Mouse (Mus musculus) liver, embryonic 13.5 days (tissue): ENCODE data around the gene Abca2. TPM values are rescaled to one million over a fixed set of nuclear protein-coding genes. Genes with fewer than 3 reads are reported as not detected.

Source experiments
- ATAC-seq: fragments of 200-750 bp; cut with Nextera tagmentation; 2 replicates; pipeline ENCODE4 v1.8.0; 2017; ENCODE audit warnings: low read depth, mild to moderate bottlenecking, moderate number of reproducible peaks, moderate library complexity
- DNase-seq: peaks from one replicate; pipeline ENCODE4 v3.0.0; 2022
- H3K27ac ChIP-seq: fragments of 300-500 bp; sonication (generic); 2 replicates; pipeline ENCODE4 v1.5.1; 2015; ENCODE audit warnings: moderate library complexity, mild to moderate bottlenecking, inconsistent platforms
- H3K27me3 ChIP-seq: fragments of 300-500 bp; sonication (generic); 2 replicates; pipeline ENCODE4 v1.6.1; 2015; ENCODE audit warnings: mild to moderate bottlenecking, inconsistent platforms
- H3K36me3 ChIP-seq: fragments of 300-500 bp; sonication (generic); 2 replicates; pipeline ENCODE4 v1.6.1; 2015; ENCODE audit warnings: mild to moderate bottlenecking, inconsistent platforms
- H3K4me1 ChIP-seq: fragments of 300-500 bp; sonication (generic); replicated peaks from 2 replicates; pipeline ENCODE4 v1.6.1; 2015; ENCODE audit warnings: inconsistent platforms
- H3K4me2 ChIP-seq: fragments of 300-500 bp; sonication (generic); 2 replicates; pipeline ENCODE4 v1.6.1; 2015; ENCODE audit warnings: inconsistent platforms, mild to moderate bottlenecking, moderate library complexity
- H3K4me3 ChIP-seq: fragments of 300-500 bp; sonication (generic); replicated peaks from 2 replicates; pipeline ENCODE4 v1.5.1; 2015; ENCODE audit warnings: mild to moderate bottlenecking, inconsistent platforms
- H3K9ac ChIP-seq: fragments of 300-500 bp; sonication (generic); 2 replicates; pipeline ENCODE4 v1.6.1; 2015; ENCODE audit warnings: mild to moderate bottlenecking, inconsistent platforms
- H3K9me3 ChIP-seq: fragments of 300-500 bp; sonication (generic); replicated peaks from 2 replicates; pipeline ENCODE4 v1.6.1; 2016; ENCODE audit warnings: inconsistent platforms
- whole genome bisulfite sequencing: fragments of 180-500 bp; shearing (Covaris S2); methylation state at CpG from one replicate; pipeline ENCODE4 v1.1.7; 2015; ENCODE audit not compliant: insufficient replicate concordance; 5-methylcytosine and 5-hydroxymethylcytosine counted together
- polyA plus RNA-seq: library from polyadenylated mRNA; unstranded; fragments of >200 nt; fragmentation: Nextera tagmentation; extraction: Ambion mirVana; gene quantifications from 2 replicates; pipeline ENCODE4 v1.2.1, GENCODE M21; 2015

The Abca2 gene
- polyA plus RNA-seq, 1 experiment from 2014 or later, result 1.4 TPM

- Histone ChIP-seq H3K9me3 (no peaks in the 10 kb centered on the region), H3K4me3 (no peak overlapping the region), H3K4me1 (no peaks in the 10 kb centered on the region), H3K9ac (no peak overlapping the region), H3K36me3 (peaks cover 15% of the 10 kb centered on the region; the same call in 1 of the 2 replicates), H3K27ac (no peak overlapping the region), H3K27me3 (no peaks in the 10 kb centered on the region), H3K4me2 (no peak overlapping the region)
- no peak for DNase-seq
- 83% methylated on average over 14 of the region's 14 CpGs for WGBS
- no peak for ATAC-seq
Observed at GRCm38 (mm10) chr2:25442682-25443081, 14.2 kb downstream of the Abca2 start.

DNA sequence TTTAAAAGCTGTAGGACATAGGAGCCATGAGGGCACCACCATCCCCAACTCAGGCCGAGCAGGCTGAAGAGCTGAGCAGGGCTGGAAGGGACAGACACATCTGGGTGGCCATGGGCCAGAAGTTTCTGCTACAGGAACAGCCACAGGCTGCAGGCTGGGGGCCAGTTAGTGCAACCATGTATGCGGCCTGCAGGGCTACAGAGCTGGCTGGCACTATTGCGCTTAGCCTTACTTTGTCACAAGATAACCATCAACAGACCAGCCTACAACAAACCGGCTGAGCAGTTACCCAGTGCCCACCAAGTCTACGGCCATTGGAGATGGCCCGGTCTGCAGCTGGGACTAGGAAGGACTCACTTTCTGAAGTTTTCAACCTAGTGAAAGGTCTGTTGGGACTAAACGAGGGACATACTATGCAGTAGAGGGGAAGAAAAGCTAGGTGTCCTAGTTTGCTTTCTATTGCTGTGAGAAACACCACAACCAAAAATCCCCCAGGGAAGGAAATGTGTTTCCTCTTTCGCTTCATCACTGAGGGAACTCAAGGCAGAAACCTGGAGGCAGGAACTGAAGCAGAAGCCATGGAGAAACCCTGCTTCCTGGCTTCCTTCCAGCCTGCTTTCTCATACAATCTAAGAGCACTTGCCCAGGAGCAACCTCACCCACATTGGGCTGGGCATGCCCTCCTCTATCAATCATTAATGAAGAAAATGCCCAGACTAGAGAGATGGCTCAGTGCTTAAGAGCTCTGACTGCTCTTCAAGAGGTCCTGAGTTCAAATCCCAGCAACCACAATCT lies 22.5 kb downstream of the Abca2 start:
- 51% methylated on average over 8 of the region's 8 CpGs for WGBS

GRCm38 (mm10) chr2:25452951-25453350 lies 24.4 kb downstream of the Abca2 start:
- no peaks in the 10 kb centered on the region for H3K9me3 ChIP-seq
- no peak overlapping the region for H3K4me2 ChIP-seq
- ATAC-seq, result no peak
- H3K27me3 ChIP-seq, result no peaks in the 10 kb centered on the region
- whole genome bisulfite sequencing, result 32% methylated on average over 1 of the region's 1 CpGs
- no peak overlapping the region for H3K27ac ChIP-seq
- H3K4me1 ChIP-seq, result peaks cover 12% of the 10 kb centered on the region
- H3K9ac ChIP-seq, result no peak overlapping the region
- no peak overlapping the region for H3K4me3 ChIP-seq
- H3K36me3 ChIP-seq, result no peaks in the 10 kb centered on the region; the same call in 1 of the 2 replicates
- DNase-seq, result no peak

More for the DNA sequence above, 22.5 kb downstream of the Abca2 start:
- Histone ChIP-seq H3K9ac (no peak overlapping the region), H3K9me3 (no peaks in the 10 kb centered on the region), H3K4me3 (no peak overlapping the region), H3K36me3 (0 out of 2 replicates have a peak, but pooled peaks cover 5% of the 10 kb centered on the region), H3K4me1 (peaks cover under 1% of the 10 kb centered on the region; the same call in 1 of the 2 replicates), H3K27ac (no peak overlapping the region), H3K27me3 (no peaks in the 10 kb centered on the region), H3K4me2 (no peak overlapping the region)
- DNase-seq (no peak), ATAC-seq (no peak)

DNA sequence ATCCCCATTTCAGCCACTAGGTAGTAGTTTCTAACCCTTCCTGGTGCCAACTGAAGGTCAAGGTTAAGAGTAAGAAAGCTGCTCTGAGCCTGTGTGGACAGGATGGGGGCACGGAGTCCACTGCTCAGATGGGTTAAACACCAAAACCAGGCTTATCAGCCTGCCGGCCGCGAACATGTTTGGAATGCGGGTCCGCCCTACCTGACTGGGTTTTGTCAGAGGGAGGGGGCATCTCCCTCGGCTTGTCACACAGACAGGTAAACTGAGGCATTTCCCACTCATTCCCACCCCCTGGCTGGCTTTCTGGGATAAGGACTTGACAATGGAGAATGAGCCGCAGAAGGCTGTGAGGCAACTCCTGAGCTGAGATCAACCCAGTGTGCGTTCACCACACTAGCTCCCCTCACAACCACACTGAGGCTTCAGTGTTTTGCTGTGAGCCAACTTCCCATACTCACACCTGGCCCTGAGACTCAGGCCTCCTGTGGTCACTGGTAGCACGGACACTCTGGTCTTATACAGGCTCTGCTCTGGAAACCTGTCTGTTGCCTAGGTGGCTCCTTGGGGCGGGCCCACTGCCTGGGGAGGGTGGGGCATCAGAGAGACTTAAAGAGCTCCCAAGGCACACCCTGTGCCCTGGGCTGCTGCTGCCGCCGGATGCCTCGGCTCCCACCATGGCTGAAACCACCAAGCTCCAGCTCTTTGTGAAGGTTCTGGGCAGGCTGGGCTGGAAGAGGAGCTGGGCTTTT lies 27.9 kb downstream of the Abca2 start, which contains the start of gene Clic3:
TSS of gene Clic3 (plus strand) at position 634 of the 749 bp plus-strand sequence.
- no peak within 1 kb of the TSS for H3K27ac ChIP-seq
- no peaks in the 10 kb centered on the region for H3K9me3 ChIP-seq
- H3K9ac ChIP-seq, result no peak within 1 kb of the TSS
- peaks cover 35% of the 10 kb centered on the region for H3K4me1 ChIP-seq
- H3K27me3 ChIP-seq, result no peaks in the 10 kb centered on the region
- H3K4me3 ChIP-seq, result no peak within 1 kb of the TSS
- peaks cover 5% of the 10 kb centered on the region for H3K36me3 ChIP-seq
- DNase-seq (no peak), ATAC-seq (no peak)
- no peak within 1 kb of the TSS for H3K4me2 ChIP-seq
- WGBS, result 54% methylated on average over 14 of the region's 14 CpGs

GRCm38 (mm10) chr2:25457022-25457896 lies 28.8 kb downstream of the Abca2 start:
- no peak for DNase-seq
- WGBS, result 73% methylated on average over 9 of the region's 9 CpGs
- Histone ChIP-seq H3K4me3 (no peak overlapping the region), H3K4me1 (peaks cover 40% of the 10 kb centered on the region), H3K27me3 (no peaks in the 10 kb centered on the region), H3K4me2 (no peak overlapping the region), H3K36me3 (peaks cover 5% of the 10 kb centered on the region), H3K9ac (no peak overlapping the region), H3K9me3 (no peaks in the 10 kb centered on the region), H3K27ac (no peak overlapping the region)
- ATAC-seq, result no peak

- Histone ChIP-seq H3K4me1 (peaks cover 40% of the 10 kb centered on the region), H3K9me3 (no peaks in the 10 kb centered on the region), H3K36me3 (peaks cover 5% of the 10 kb centered on the region), H3K4me3 (no peak overlapping the region), H3K4me2 (no peak overlapping the region), H3K27me3 (no peaks in the 10 kb centered on the region), H3K27ac (no peak overlapping the region), H3K9ac (no peak overlapping the region)
- DNase-seq, result no peak
- 75% methylated on average over 5 of the region's 5 CpGs for WGBS
- no peak for ATAC-seq
Observed at GRCm38 (mm10) chr2:25458911-25459310, 30.4 kb downstream of the Abca2 start.

- peaks cover 45% of the 10 kb centered on the region for H3K4me1 ChIP-seq
- ATAC-seq (no peak), DNase-seq (no peak)
- H3K36me3 ChIP-seq, result peaks cover 5% of the 10 kb centered on the region
- H3K9me3 ChIP-seq, result no peaks in the 10 kb centered on the region
- peak overlapping the region; percentile 85 for H3K9ac ChIP-seq
- no peaks in the 10 kb centered on the region for H3K27me3 ChIP-seq
- H3K4me3 ChIP-seq, result peak overlapping the region; percentile 78
- peak overlapping the region; percentile 96 for H3K4me2 ChIP-seq
- WGBS, result 39% methylated on average over 5 of the region's 5 CpGs
- H3K27ac ChIP-seq, result peak overlapping the region; percentile 89
Observed at GRCm38 (mm10) chr2:25460135-25460534, 31.6 kb downstream of the Abca2 start.

GRCm38 (mm10) chr2:25460551-25461309 lies 32.2 kb downstream of the Abca2 start, which contains the start of gene Paxx:
TSS of gene Paxx (minus strand) at chr2:25461094.
- H3K9me3 ChIP-seq, result no peaks in the 10 kb centered on the region
- under 1% methylated on average over 48 of the region's 48 CpGs for WGBS

DNA sequence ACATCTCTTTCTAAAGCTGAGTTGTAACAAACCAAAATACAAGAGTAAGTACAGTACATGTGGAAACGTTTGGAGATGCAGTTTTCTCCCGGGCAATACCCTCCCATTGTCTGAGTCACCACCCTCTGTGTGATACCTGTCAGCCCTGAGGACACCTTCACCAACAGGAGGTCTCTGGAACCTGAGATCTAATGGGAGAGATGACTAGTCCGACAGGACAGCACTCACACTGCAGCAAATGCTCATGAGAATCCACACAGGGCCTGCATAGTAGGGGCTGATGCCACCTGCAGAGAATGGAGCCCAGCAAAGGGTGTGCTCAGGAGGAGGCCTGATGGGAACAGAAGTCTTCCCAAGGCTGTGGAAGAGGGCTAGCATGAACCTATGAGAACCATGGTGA lies 32.9 kb downstream of the Abca2 start:
- H3K36me3 ChIP-seq, result peaks cover 5% of the 10 kb centered on the region
- H3K9ac ChIP-seq, result peak overlapping the region; percentile 28; the same call in 1 of the 2 replicates

More at GRCm38 (mm10) chr2:25460551-25461309, 32.2 kb downstream of the Abca2 start, which contains the start of gene Paxx:
- Histone ChIP-seq H3K36me3 (peaks cover 5% of the 10 kb centered on the region), H3K27me3 (no peaks in the 10 kb centered on the region), H3K4me3 (peak within 1 kb of the TSS; percentile 78), H3K9ac (peak within 1 kb of the TSS; percentile 85), H3K4me2 (peak within 1 kb of the TSS; percentile 96), H3K4me1 (peaks cover 51% of the 10 kb centered on the region), H3K27ac (peak within 1 kb of the TSS; percentile 89)
- DNase-seq (peak; percentile 88), ATAC-seq (peak; percentile 88)

DNA sequence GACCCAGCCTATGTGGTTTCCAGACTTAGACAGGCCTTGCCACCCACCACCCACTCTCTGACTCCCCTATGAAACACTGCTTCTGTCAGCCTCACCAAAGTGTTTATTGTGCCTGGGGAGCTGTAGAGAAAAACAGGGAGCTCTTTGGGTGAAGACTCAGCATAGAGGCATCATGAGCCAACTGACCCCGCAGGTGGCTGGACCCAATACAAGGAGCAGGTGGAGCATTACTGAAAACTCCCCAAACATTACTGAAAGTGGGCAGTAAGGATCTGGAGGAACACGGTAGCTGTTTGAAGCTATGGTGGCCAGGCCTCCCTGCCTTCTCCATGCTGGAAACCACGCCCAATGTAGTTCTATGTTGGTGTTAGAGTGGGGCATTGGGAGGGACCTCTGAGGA lies 35.1 kb downstream of the Abca2 start:
- no peaks in the 10 kb centered on the region for H3K36me3 ChIP-seq
- H3K4me1 ChIP-seq, result peaks cover 42% of the 10 kb centered on the region
- no peak overlapping the region for H3K27ac ChIP-seq
- H3K9me3 ChIP-seq, result no peaks in the 10 kb centered on the region
- no peak overlapping the region for H3K9ac ChIP-seq
- ATAC-seq (no peak), DNase-seq (no peak)
- H3K4me3 ChIP-seq, result no peak overlapping the region
- 67% methylated on average over 3 of the region's 3 CpGs for WGBS
- no peaks in the 10 kb centered on the region for H3K27me3 ChIP-seq
- H3K4me2 ChIP-seq, result no peak overlapping the region

More for the DNA sequence above, 32.9 kb downstream of the Abca2 start:
- no peak for DNase-seq
- no peaks in the 10 kb centered on the region for H3K9me3 ChIP-seq
- no peaks in the 10 kb centered on the region for H3K27me3 ChIP-seq
- peak overlapping the region; percentile 96 for H3K4me2 ChIP-seq
- peaks cover 50% of the 10 kb centered on the region for H3K4me1 ChIP-seq
- H3K4me3 ChIP-seq, result peak overlapping the region; percentile 78
- no peak for ATAC-seq
- 19% methylated on average over 3 of the region's 3 CpGs for WGBS
- peak overlapping the region; percentile 79 for H3K27ac ChIP-seq
